Mouse (Mus musculus): ENCODE data around the gene Eif5b.
A peak's percentile ranks its signal among the peaks of the same experiment; 100 is the strongest.

Gene Eif5b

GRCm38 (mm10) chr1:37997867-37998266, at the start of gene Eif5b, which contains the start of gene Txndc9:
TSS of gene Eif5b (plus strand) at chr1:37998010.
TSS of gene Txndc9 (minus strand) at chr1:37997893.
- DNase-seq, result peak; percentile 100

GRCm38 (mm10) chr1:37948906-37949305, 48.9 kb upstream of the Eif5b start:
- DNase-seq, result peak; percentile 4

GRCm38 (mm10) chr1:37954786-37955185, 43.0 kb upstream of the Eif5b start:
- peak; percentile 68 for DNase-seq

GRCm38 (mm10) chr1:37955251-37955650, 42.6 kb upstream of the Eif5b start:
- peak; percentile 57 for DNase-seq

GRCm38 (mm10) chr1:37956690-37957431, 40.9 kb upstream of the Eif5b start:
- peak; percentile 9 for DNase-seq

- peak; percentile 5 for DNase-seq
Observed at GRCm38 (mm10) chr1:37957659-37958058, 40.2 kb upstream of the Eif5b start, which contains the start of gene Lyg1. TSS of gene Lyg1 (minus strand) at chr1:37957759.

- peak; percentile 55 for DNase-seq
Observed at GRCm38 (mm10) chr1:37958516-37958915, 39.3 kb upstream of the Eif5b start.

- peak; percentile 74 for DNase-seq
Observed at GRCm38 (mm10) chr1:37959486-37959885, 38.3 kb upstream of the Eif5b start.

- peak; percentile 65 for DNase-seq
Observed at GRCm38 (mm10) chr1:37965571-37965970, 32.2 kb upstream of the Eif5b start.

- no peak for DNase-seq
Observed at GRCm38 (mm10) chr1:37968746-37969145, 29.1 kb upstream of the Eif5b start.

- DNase-seq, result no peak
Observed at GRCm38 (mm10) chr1:37971520-37971919, 26.3 kb upstream of the Eif5b start.

- peak; percentile 69 for DNase-seq
Observed at GRCm38 (mm10) chr1:37976666-37977065, 21.1 kb upstream of the Eif5b start.

GRCm38 (mm10) chr1:37977303-37977702, 20.5 kb upstream of the Eif5b start:
- peak; percentile 76 for DNase-seq

- peak; percentile 72 for DNase-seq
Observed at GRCm38 (mm10) chr1:37984326-37984725, 13.5 kb upstream of the Eif5b start.

GRCm38 (mm10) chr1:37985764-37986323, 12.0 kb upstream of the Eif5b start:
- DNase-seq, result peak; percentile 83

- DNase-seq, result peak; percentile 80
Observed at GRCm38 (mm10) chr1:37987856-37988255, 10.0 kb upstream of the Eif5b start.

- DNase-seq, result no peak
Observed at GRCm38 (mm10) chr1:37996226-37996625, 1.6 kb upstream of the Eif5b start.

GRCm38 (mm10) chr1:37996877-37997484, 829 bp upstream of the Eif5b start:
- DNase-seq, result peak; percentile 100

- DNase-seq, result no peak
Observed at GRCm38 (mm10) chr1:37998371-37999199, 775 bp downstream of the Eif5b start.

GRCm38 (mm10) chr1:37999552-37999951, 1.7 kb downstream of the Eif5b start:
- peak; percentile 46 for DNase-seq

GRCm38 (mm10) chr1:38000844-38001243, 3.0 kb downstream of the Eif5b start:
- DNase-seq, result peak; percentile 78

GRCm38 (mm10) chr1:38001956-38002355, 4.1 kb downstream of the Eif5b start:
- DNase-seq, result peak; percentile 72

GRCm38 (mm10) chr1:38003046-38003445, 5.2 kb downstream of the Eif5b start:
- DNase-seq, result peak; percentile 64
